Mouse (Mus musculus): Measurements from ENCODE around the gene Trmu.

DNA sequence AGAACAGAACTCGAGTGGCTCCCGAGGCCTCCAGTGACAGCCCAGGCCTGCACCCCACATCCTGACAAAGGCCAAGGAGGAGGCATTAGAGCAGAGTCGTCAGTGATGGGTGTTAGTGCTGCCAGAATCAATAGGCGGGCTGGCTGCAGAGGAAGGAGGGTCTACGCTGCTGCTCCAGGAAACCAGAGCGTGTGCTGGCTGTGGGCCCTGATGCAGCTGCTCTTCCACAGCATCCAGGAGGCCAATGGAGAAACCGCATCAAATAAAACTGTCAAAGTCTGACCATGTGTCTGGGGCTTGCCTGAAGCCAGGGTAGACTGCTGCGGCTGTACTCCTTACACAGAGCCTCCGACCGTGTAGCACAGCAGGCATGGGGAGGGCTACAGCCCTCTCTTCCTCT is 18.0 kb downstream of the Trmu start:
- TF ChIP-seq CTCF (IDR thresholded peaks at IDR 0.05; ENCODE audit: control insufficient read depth, insufficient read depth, insufficient replicate concordance, low read depth, low read length): no peak
- no peak for TF ChIP-seq POLR2A (IDR thresholded peaks at IDR 0.05; ENCODE audit: control insufficient read depth, low read depth, low read length)
